Mouse (Mus musculus) urinary bladder, postnatal 10 days (tissue): ENCODE measurements around the gene Fntb.

Experiments
- DNase-seq: peaks from one replicate; pipeline ENCODE4 v3.0.0; 2022; ENCODE audit warnings: low spot score

Gene Fntb

GRCm38 (mm10) chr12:76957688-76958087, 192.3 kb downstream of the Fntb start:
- DNase-seq = no peak

- no peak for DNase-seq
These were observed 195.9 kb downstream of the Fntb start for GRCm38 (mm10) chr12:76961052-76961931.

DNA sequence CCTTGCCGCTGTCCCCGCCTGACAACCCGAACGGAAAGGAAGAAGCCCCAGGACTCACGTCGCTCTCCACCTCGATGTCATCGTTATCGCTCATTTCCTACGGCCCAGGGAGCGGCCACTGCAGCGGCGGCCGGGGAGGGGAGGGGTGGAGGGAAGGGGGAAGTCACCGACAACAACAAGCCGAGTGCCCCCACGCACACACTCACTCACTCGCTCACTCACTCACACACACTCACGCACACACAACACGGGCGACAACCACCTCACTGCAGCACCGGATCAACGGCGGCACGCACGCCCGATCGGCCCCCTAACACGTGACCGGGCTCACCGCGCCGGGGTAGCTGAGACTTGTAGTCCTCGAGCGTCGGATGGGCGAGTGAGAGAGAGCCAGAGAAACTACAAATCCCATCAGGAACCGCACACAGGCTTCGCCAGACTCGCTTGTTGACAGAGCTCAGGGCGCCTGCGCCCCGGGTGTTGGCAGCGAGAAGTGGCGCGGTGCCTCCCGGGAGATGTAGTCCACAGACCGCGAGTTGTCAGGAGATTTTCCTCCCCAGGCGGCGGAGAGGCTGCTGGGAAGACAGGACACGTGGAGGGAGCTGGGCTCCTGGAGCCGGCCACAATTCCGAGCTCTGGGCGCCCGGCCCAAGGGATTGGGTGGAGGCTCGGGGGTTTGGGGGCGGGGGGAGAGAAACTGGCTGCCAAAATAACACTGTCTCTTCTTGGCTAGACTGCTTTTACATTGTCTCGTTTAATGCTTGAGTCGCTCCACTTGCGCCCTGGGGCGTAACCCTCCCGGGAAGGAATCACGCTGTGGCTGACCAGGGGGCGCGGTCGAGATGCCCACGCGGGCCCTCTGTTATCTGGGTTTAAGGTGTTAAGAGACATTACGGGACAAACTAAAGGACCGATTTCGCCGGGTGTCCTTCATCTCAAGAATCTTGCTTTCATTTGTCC, 196.8 kb downstream of the Fntb start, which contains the start of gene Max:
Max (minus strand) TSS at position 270 of the 960 bp plus-strand sequence.
- DNase-seq = peak; percentile 97

DNA sequence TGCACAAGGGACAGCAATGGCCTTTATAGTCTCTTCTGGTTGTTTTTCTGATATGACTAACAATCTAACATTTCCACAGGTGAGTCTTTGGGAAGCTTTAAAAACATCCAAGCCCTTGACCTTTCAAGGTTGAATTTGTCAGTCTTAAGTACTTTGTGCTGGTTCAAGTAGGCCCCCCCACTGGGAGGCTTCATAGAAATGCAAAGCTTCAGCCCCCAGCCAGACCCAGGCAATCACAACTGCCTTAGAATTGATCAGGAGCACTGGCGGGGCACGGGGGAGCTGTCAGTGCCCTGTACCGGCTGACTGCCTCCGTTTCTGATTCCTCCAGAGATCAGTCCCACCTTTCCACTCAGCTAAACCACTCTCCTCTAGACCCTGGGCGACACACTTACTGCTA, 199.7 kb downstream of the Fntb start:
- no peak for DNase-seq

DNA sequence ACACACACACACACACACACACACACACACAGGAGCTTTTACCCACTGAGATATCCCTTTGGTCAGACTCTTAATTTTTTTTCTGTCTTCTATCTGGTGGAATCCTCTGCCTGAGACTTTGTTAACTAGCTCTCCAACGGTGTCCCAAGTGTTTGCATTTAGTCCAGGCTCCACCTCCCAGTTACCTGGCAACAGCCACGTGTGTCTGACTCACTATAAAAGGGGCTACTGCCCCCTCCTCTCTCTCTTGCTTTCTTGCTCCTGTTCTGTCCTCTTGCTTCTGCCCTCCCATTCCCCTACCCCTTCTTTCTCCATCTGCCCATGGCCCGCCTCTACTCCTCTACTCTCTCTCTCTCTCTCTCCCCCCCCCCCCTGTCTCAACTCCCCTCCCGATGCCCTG, 200.5 kb downstream of the Fntb start:
- DNase-seq = no peak
